Mouse (Mus musculus): ENCODE data around the gene Fscn1.

Gene Fscn1

GRCm38 (mm10) chr5:142973971-142974370 is 13.8 kb downstream of the Fscn1 start:
- DNase-seq (ENCODE audit: low read depth, low spot score): no peak

DNA sequence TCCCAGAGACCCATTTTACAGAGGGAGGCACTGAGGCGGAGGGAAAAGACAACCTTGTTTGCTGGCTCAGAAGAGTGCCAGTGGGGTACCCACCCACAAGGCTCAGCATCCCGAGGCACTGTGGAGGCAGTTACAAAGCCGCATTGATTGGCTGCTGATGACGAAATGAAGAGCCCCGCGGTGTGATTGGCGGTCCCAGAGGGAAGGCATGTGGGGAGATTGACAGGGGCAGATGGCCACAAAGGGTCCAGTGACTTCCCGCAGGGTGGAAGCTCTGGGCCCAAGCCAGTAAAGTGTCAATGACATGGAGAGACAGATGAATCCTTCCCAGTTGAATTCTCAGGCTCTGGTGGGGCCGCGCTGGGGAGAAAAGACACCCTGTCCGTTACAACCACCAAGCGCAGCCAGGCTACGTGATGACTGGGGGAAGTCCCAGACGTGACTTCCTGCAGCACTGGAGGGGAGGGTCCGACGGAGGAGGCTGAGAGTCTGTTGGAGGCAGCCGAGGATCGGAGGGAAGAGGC is 14.5 kb downstream of the Fscn1 start:
- peak; percentile 86 for DNase-seq (ENCODE audit: low read depth, low spot score)

DNA sequence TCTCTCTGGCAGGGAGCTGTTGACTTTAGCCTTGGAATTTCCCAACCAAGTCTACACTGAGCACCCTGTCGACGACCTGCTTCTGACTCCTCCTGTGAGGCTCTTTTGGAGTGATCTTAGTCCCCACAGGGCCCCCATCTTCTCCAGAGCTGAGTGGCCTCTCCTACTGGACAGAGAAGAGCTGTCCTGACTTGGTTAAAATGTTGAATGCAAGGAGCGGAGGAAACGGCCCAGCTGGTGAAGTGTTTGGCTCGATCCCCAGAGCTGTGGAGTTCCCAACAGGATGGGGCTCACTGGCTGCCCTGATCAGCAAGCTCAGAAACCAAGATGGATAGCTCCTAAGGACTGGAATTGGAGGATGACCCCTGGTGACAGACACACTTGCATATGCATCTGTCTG is 16.4 kb downstream of the Fscn1 start:
- no peak for DNase-seq (ENCODE audit: low read depth, low spot score)

DNA sequence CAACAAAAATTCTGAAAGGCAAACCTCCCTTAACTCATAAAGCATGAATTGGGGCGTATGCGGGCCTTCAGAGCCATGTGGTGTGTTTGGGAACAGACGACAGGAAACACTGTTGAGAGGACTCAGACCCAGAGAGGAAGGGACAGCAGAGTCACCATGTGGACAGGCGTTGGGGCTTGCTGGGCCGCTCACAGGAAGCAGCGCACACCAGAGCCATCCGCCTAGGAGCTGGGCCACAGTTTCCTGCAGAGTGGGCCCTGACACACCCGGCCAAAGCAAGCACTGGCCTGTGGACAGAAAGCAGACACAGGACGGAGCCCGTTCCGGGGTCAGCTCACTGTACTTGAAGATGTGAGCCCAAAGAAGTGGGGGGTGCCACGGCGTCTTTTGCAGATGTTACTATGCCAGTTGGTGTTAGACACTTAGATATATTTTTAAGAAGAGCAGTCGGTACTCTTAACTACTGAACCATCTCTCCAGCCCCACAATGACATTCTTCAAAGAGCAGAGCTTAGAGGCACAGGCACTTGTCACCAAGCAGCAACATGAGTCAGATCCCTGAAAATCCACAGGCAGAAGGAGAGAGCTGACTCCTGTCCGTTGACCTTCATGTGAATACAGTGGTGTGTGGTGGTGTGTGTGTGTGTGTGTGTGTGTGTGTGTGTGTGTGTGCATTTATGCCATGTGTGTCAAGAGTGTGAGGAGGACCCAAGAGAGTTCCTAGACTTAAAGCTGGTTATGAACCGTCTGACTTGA is 22.1 kb downstream of the Fscn1 start:
- DNase-seq (ENCODE audit: low read depth, low spot score): no peak

- DNase-seq (ENCODE audit: low read depth, low spot score): no peak
Observed at GRCm38 (mm10) chr5:142983174-142983573, 23.0 kb downstream of the Fscn1 start.

- no peak for DNase-seq (ENCODE audit: low read depth, low spot score)
Observed at GRCm38 (mm10) chr5:142984271-142984670, 24.1 kb downstream of the Fscn1 start.

DNA sequence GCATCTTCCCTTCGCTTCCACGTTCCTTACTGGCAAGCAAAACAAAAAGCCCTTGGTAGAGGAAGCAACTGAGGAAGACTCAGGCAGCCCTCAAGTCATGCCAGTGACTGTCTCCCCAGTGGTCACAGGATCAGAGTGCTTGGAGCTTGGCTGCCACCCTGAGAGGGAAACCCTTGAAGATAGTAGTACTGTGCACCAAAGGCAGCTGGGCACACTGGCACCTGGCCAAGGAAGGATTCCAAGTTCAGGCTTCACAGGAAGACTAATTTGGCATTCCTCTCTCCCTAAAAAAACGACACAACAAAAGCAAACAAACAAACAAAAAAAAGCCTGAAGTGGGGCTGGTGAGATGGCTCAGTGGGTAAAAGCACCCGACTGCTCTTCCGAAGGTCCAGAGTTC is 28.4 kb downstream of the Fscn1 start:
- no peak for DNase-seq (ENCODE audit: low read depth, low spot score)

GRCm38 (mm10) chr5:142989167-142989566 is 29.0 kb downstream of the Fscn1 start:
- no peak for DNase-seq (ENCODE audit: low read depth, low spot score)

DNA sequence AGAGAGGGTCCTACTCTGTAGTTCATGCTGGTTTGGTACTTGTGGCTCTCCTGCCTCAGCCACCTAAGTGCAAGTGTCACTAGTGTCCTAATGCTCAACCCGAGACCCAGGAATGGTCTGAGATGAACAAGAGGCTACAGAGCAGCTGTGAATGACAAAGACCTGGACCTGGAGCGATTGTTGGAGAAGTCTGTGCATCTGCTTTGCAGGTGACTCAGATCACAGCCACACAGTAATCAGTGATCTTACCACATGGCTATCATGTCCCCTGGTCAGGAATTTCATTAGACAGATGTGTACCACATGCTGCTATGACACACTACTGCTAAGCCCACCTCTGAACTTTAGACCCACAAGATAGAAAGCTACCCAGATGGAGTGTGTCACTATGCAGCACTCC is 34.6 kb downstream of the Fscn1 start:
- DNase-seq (ENCODE audit: low read depth, low spot score): no peak

DNA sequence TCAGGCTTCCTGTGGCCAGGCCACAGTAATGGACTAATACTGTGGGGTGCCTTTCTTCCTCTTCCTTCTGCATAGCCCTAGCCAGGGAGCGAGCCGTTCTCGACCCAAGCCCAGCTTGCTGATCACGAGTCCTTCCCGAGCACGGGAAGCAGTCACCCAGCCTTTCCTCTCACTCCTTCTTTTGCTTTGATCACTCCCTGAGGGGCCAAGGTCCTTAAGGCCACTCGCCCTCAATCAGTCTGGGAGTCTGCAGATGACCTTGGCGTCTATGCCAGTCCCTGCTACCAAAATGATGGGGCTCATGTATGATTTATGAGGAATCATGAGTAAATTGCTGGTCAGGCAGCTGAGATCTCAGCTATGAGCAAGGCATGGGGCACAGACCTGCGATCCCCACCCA is 37.4 kb downstream of the Fscn1 start:
- DNase-seq (ENCODE audit: low read depth, low spot score): no peak

DNA sequence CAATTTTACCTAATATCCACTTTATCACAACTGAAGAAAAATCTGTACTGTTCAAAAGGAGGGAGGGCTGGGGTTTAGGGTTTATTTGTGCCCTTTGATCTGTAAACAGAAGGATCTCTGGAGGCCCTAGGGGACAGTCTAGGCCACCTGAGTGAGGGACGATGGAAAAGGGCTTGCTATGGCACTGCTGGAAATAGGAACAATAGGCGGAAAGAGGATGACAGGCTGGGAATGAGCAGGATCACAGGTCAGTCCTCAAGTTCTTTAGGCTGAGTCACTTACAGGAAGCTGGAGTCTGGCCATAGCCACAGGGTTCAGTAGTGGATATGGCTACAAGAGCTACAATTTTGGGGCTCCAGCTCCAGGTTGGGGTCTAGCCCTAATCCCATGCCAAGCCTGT is 38.0 kb downstream of the Fscn1 start:
- no peak for DNase-seq (ENCODE audit: low read depth, low spot score)

DNA sequence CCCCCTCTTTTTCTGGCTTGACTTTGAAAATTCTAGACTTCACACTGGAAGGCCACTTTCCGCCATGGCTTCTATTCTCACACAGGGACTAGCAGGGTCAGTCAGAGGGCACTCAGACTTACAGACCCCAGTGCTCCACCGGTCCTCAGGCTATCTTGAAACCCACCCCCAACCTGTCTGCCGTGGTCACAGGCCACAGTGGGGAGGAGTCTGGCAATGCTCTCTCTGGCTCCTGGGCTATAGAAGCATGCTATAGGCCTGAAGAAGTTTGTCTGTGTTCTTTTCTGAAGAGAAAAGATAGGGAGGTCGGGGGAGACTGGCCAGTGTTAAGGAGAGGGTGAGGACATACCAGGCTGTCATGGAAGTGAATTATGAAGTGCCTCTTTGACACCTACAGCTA is 39.9 kb downstream of the Fscn1 start:
- DNase-seq (ENCODE audit: low read depth, low spot score): no peak

DNA sequence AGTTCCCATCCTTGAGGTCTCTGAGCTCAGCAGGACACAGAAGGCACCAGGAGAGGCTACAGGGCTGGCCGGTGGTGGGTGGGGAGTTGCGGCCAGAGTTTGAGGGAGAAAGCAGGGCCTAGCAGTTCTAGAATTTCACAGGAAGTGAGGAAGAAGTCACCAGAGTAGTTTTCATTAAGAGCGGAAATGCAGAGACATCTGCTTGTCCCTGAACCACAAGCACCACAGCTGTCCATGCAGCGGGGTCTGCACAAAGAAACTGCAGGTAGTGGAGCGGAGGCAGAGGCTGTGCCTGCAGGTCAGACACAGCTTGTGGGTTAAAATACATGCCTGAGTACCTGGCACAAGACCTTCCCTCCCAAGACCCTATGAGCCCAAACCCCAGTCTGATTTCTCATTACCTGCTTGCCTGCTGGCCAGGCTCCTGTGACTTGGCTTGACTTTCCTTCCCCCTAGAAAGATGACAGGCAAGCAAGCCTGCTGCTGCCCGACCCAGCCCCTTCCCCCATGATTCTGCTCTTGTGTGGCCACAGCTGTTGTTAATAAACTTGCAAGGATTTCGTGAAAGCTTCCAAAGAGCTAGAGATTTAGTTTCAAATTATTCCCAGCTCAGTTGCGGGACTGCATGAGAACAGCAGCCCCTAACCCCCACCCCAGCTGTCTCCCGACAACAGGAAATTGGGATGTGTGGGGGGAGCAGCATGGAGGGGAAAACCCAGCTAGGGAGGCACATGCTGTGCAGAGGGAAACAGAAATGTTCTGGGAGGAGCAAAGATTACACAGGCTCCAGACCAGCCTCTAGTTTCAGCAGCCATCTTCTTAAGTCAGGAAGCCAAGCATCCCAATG is 40.7 kb downstream of the Fscn1 start:
- peak; percentile 82 for DNase-seq (ENCODE audit: low read depth, low spot score)

DNA sequence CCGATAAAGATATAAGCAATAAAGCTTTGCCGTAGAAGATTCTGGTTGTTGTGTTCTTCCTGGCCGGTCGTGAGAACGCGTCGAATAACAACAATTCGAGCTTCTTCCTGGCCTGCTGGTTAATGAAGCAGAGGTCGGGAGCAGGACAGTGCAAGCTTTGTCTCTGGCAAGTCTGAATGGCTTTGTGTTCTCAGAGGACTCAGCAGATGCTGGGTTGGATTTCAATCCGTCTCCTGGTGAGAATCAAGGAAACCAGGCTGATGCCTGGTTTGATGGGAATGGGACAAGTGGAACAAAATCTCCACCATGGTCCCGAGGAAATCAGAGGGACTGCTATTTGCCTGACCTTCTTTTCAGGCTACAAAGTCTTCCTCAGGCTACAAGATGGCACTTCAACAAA is 49.2 kb downstream of the Fscn1 start:
- DNase-seq (ENCODE audit: low read depth, low spot score): peak; percentile 57

DNA sequence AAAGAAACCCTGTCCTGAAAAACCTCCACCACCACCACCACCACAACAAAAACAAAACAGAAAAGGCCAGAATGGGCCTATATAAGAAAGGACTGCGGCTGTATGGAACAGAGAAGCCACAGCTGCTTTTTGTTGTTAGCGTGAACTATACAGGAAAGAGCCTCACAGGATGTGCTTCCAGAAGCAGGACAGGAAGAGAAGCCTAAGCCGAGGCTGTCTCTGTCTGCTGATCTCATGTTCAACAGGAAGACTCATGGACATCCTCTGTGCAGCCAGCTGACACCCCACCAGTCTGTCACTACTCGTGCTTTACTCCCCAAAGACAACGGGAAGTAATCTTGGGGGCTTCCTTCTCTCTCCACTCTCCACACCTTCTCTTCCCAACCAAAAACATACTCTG is 57.3 kb downstream of the Fscn1 start:
- DNase-seq (ENCODE audit: low read depth, low spot score): no peak
